Mouse (Mus musculus) liver, postnatal 0 days (tissue): Measurements from ENCODE around the gene Sct.

ENCODE experiments used
- CTCF ChIP-seq: sonication (generic); IDR thresholded peaks from 2 replicates; pipeline ENCODE4 v1.5.1; 2016; ENCODE audit warnings: antibody characterized with exemption, low read depth
- EP300 ChIP-seq: IDR thresholded peaks from 2 replicates; pipeline ENCODE4 v1.6.1; 2016; ENCODE audit warnings: antibody characterized with exemption, low read depth, mild to moderate bottlenecking

GRCm38 (mm10) chr7:141291921-141292582 lies 13.1 kb upstream of the Sct start, which contains the start of gene Drd4:
- TF ChIP-seq CTCF (no peak), EP300 (no peak)
